In genomic region chr8:104343957-104344356, GRCm38 (mm10) we compare ENCODE assay signal across 9 mouse cellular contexts. TPM values are rescaled to one million over a fixed set of nuclear protein-coding genes. Genes with fewer than 3 reads are reported as not detected.
DNase-seq lines count a peak whose midpoint lies in the region; ATAC-seq and TF ChIP-seq lines count a peak whose summit lies in the region.
"Had no signal": no experiment of that assay in that cellular context is flagged by ENCODE, and none has a peak within 500 bp of the region (broad histone marks: within the 10 kb centered on the region; RNA-seq: fewer than 3 reads in every experiment).

No protein-coding gene starts in this region.

- H3K27ac ChIP-seq in heart, postnatal 0 days (ENCODE audit: low read depth), result no peak overlapping the region
- H3K27ac ChIP-seq in liver, embryonic 14.5 days, result no peak overlapping the region
- no peak overlapping the region for H3K27ac ChIP-seq in neural tube, embryonic 11.5 days (ENCODE audit: low read depth, low read length)
- H3K27ac ChIP-seq in stomach, embryonic 16.5 days (ENCODE audit: low read length), result 0 out of 2 replicates have a peak overlapping the region, but pooled peaks have one; percentile 20

- TF ChIP-seq EP300 in heart, postnatal 0 days (IDR thresholded peaks at IDR 0.05; ENCODE audit: low read depth), result no peak
- no peak for TF ChIP-seq EP300 in liver, embryonic 14.5 days (IDR thresholded peaks at IDR 0.05; ENCODE audit: low read depth)

- no peaks in the 10 kb centered on the region for H3K27me3 ChIP-seq in heart, postnatal 0 days (ENCODE audit: control insufficient read depth, insufficient read depth, low read length)
- H3K27me3 ChIP-seq in liver, embryonic 14.5 days (ENCODE audit: control insufficient read depth, insufficient read depth, low read length), result peaks cover 2% of the 10 kb centered on the region; the same call in 1 of the 2 replicates
- H3K27me3 ChIP-seq in neural tube, embryonic 11.5 days (ENCODE audit: control insufficient read depth, insufficient read depth, low read length), result no peaks in the 10 kb centered on the region
- no peaks in the 10 kb centered on the region for H3K27me3 ChIP-seq in stomach, embryonic 16.5 days (ENCODE audit: control insufficient read depth, insufficient read depth, low read length)

- peaks cover 22% of the 10 kb centered on the region for H3K36me3 ChIP-seq in heart, postnatal 0 days (replicated peaks; ENCODE audit: control insufficient read depth, insufficient read depth, low read length)
- no peaks in the 10 kb centered on the region; the same call in 1 of the 2 replicates for H3K36me3 ChIP-seq in liver, embryonic 14.5 days (replicated peaks; ENCODE audit: control insufficient read depth, insufficient read depth, low read depth)
- no peaks in the 10 kb centered on the region for H3K36me3 ChIP-seq in neural tube, embryonic 11.5 days (ENCODE audit: control insufficient read depth, insufficient read depth, low read length)
- no peaks in the 10 kb centered on the region; the same call in 1 of the 2 replicates for H3K36me3 ChIP-seq in stomach, embryonic 16.5 days (ENCODE audit: control insufficient read depth, insufficient read depth, low read length)

- H3K4me3 ChIP-seq in heart, postnatal 0 days (ENCODE audit: low read depth, low read length), result no peak overlapping the region
- H3K4me3 ChIP-seq in liver, embryonic 14.5 days (ENCODE audit: insufficient read depth in 1 of 2, low read depth in 2 of 2, low read length in 2 of 2), result no peak overlapping the region
- H3K4me3 ChIP-seq in neural tube, embryonic 11.5 days (ENCODE audit: low read depth, low read length), result no peak overlapping the region
- H3K4me3 ChIP-seq in stomach, embryonic 16.5 days (replicated peaks; ENCODE audit: low read length), result no peak overlapping the region
- H3K4me3 ChIP-seq: erythroblast, embryonic 14.5 days had no signal

- H3K9ac ChIP-seq in heart, postnatal 0 days (replicated peaks; ENCODE audit: low read depth, low read length), result no peak overlapping the region
- no peak overlapping the region for H3K9ac ChIP-seq in liver, embryonic 14.5 days (replicated peaks)
- H3K9ac ChIP-seq in neural tube, embryonic 11.5 days (ENCODE audit: low read length), result no peak overlapping the region
- 0 out of 2 replicates have a peak overlapping the region, but pooled peaks have one; percentile 32 for H3K9ac ChIP-seq in stomach, embryonic 16.5 days (ENCODE audit: low read length)

- H3K4me2 ChIP-seq in heart, postnatal 0 days (ENCODE audit: low read depth, low read length), result no peak overlapping the region
- H3K4me2 ChIP-seq in liver, embryonic 14.5 days (ENCODE audit: low read depth), result no peak overlapping the region
- H3K4me2 ChIP-seq in neural tube, embryonic 11.5 days (ENCODE audit: low read depth), result no peak overlapping the region
- no peak overlapping the region for H3K4me2 ChIP-seq in stomach, embryonic 16.5 days (ENCODE audit: low read depth, low read length)

- H3K4me1 ChIP-seq in heart, postnatal 0 days (ENCODE audit: control insufficient read depth, insufficient read depth), result peaks cover 8% of the 10 kb centered on the region
- H3K4me1 ChIP-seq in liver, embryonic 14.5 days (replicated peaks; ENCODE audit: control insufficient read depth in 2 of 2, insufficient read depth in 2 of 2, low read length in 1 of 2), result peaks cover 0 to 2% of the 10 kb centered on the region in 2 experiments; a peak in 1 of 4 replicates
- H3K4me1 ChIP-seq in neural tube, embryonic 11.5 days (ENCODE audit: control insufficient read depth, insufficient read depth, low read length), result peaks cover 3% of the 10 kb centered on the region; the same call in 1 of the 2 replicates
- H3K4me1 ChIP-seq in stomach, embryonic 16.5 days (ENCODE audit: control insufficient read depth, insufficient read depth, low read length), result peaks cover 9% of the 10 kb centered on the region; the same call in 1 of the 2 replicates

- DNase-seq in brain, embryonic 18.5 days (ENCODE audit: low read depth, low spot score), result peak; percentile 39
- DNase-seq in fibroblast of lung, adult 2 months (ENCODE audit: low read depth), result peak; percentile 51
- DNase-seq in heart, postnatal 0 days (ENCODE audit: low spot score), result peak; percentile 77
- peak; percentile 90 to 91 for DNase-seq in kidney, postnatal 25 days
- DNase-seq in liver, embryonic 14.5 days (ENCODE audit: low read depth in 3 of 3, low spot score in 3 of 3), result peak; percentile 50 to 59 (median 59)
- peak; percentile 88 for DNase-seq in neural tube, embryonic 11.5 days (ENCODE audit: low spot score)

- 9% methylated on average over 7 of the region's 7 CpGs for WGBS in heart, postnatal 0 days
- WGBS in liver, embryonic 14.5 days (ENCODE audit: insufficient replicate concordance), result 10% methylated on average over 7 of the region's 7 CpGs
- 11% methylated on average over 7 of the region's 7 CpGs for WGBS in neural tube, embryonic 11.5 days
- WGBS in stomach, embryonic 16.5 days, result 14% methylated on average over 7 of the region's 7 CpGs

- H3K9me3 ChIP-seq in heart, postnatal 0 days (replicated peaks; ENCODE audit: control insufficient read depth, low read length), result no peaks in the 10 kb centered on the region
- no peaks in the 10 kb centered on the region for H3K9me3 ChIP-seq in liver, embryonic 14.5 days (ENCODE audit: control insufficient read depth, low read length)
- no peaks in the 10 kb centered on the region for H3K9me3 ChIP-seq in neural tube, embryonic 11.5 days (ENCODE audit: control insufficient read depth, low read length)
- H3K9me3 ChIP-seq in stomach, embryonic 16.5 days (replicated peaks; ENCODE audit: control insufficient read depth, low read length), result no peaks in the 10 kb centered on the region

- ATAC-seq in CD4-positive, CD25-positive, alpha-beta regulatory T cell, adult 4 months, result peak; percentile 60
- peak; percentile 39; the same call in 1 of the 2 replicates for ATAC-seq in heart, postnatal 0 days (ENCODE audit: insufficient read depth, low read depth)
- no peak for ATAC-seq in liver, embryonic 14.5 days (ENCODE audit: insufficient read depth)
- ATAC-seq in neural tube, embryonic 11.5 days (ENCODE audit: insufficient read depth, low FRiP score, low TSS enrichment), result peak; percentile 43
- no peak for ATAC-seq in stomach, embryonic 16.5 days (ENCODE audit: insufficient read depth, low FRiP score)

- TF ChIP-seq CTCF in heart, postnatal 0 days (IDR thresholded peaks at IDR 0.05; ENCODE audit: low read depth), result peak; percentile 98
- peak; percentile 98 for TF ChIP-seq CTCF in liver, embryonic 14.5 days (IDR thresholded peaks at IDR 0.05; ENCODE audit: low read depth)

RNA-seq across cellular contexts. Expression of gene Cmtm3, which starts 4.7 kb away (rescaled TPM):
- polyA plus RNA-seq in CD4-positive, CD25-positive, alpha-beta regulatory T cell, adult 4 months (2017; shearing (Covaris generic)), result 10 to 100 TPM; 17.4 to 22.8 TPM
- total RNA-seq in heart, postnatal 0 days (2014; rRNA removed; ENCODE audit: low replicate concordance), result 22.3 and 29.0 TPM in 2 replicates
- 64.6 and 65.2 TPM in 2 replicates for polyA plus RNA-seq in heart, postnatal 0 days (2015; fragmentation: Nextera tagmentation; extraction: Ambion mirVana)
- 14.0 and 14.3 TPM in 2 replicates for polyA plus RNA-seq in liver, embryonic 14.5 days (2012; rRNA removed)
- 14.1 and 14.6 TPM in 2 replicates for polyA plus RNA-seq in liver, embryonic 14.5 days (2014; fragmentation: Nextera tagmentation; extraction: Ambion mirVana)
- polyA plus RNA-seq in neural tube, embryonic 11.5 days (2014; fragmentation: Nextera tagmentation; extraction: Ambion mirVana), result 84.6 and 90.8 TPM in 2 replicates
- 120 and 129 TPM in 2 replicates for polyA plus RNA-seq in stomach, embryonic 16.5 days (2015; fragmentation: Nextera tagmentation; extraction: Ambion mirVana)

RNA-seq across cellular contexts. Expression of gene Cmtm2b, which starts 21.9 kb away (rescaled TPM):
- not detected for polyA plus RNA-seq in CD4-positive, CD25-positive, alpha-beta regulatory T cell, adult 4 months (2017; shearing (Covaris generic))
- not detected in 2 replicates for total RNA-seq in heart, postnatal 0 days (2014; rRNA removed; ENCODE audit: low replicate concordance)
- not detected in 2 replicates for polyA plus RNA-seq in heart, postnatal 0 days (2015; fragmentation: Nextera tagmentation; extraction: Ambion mirVana)
- polyA plus RNA-seq in liver, embryonic 14.5 days (2012; rRNA removed), result not detected in 2 replicates
- not detected in 2 replicates for polyA plus RNA-seq in liver, embryonic 14.5 days (2014; fragmentation: Nextera tagmentation; extraction: Ambion mirVana)
- polyA plus RNA-seq in neural tube, embryonic 11.5 days (2014; fragmentation: Nextera tagmentation; extraction: Ambion mirVana), result not detected in 2 replicates
- polyA plus RNA-seq in stomach, embryonic 16.5 days (2015; fragmentation: Nextera tagmentation; extraction: Ambion mirVana), result not detected in 2 replicates
- polyA plus RNA-seq: erythroblast, embryonic 14.5 days had no signal

RNA-seq across cellular contexts. Expression of gene Gm11020, which starts 22.6 kb away (rescaled TPM):
- polyA plus RNA-seq in CD4-positive, CD25-positive, alpha-beta regulatory T cell, adult 4 months (2017; shearing (Covaris generic)), result not detected
- total RNA-seq in heart, postnatal 0 days (2014; rRNA removed; ENCODE audit: low replicate concordance), result not detected in 2 replicates
- not detected in 2 replicates for polyA plus RNA-seq in heart, postnatal 0 days (2015; fragmentation: Nextera tagmentation; extraction: Ambion mirVana)
- not detected in 2 replicates for polyA plus RNA-seq in liver, embryonic 14.5 days (2012; rRNA removed)
- not detected in 2 replicates for polyA plus RNA-seq in liver, embryonic 14.5 days (2014; fragmentation: Nextera tagmentation; extraction: Ambion mirVana)
- not detected in 2 replicates for polyA plus RNA-seq in neural tube, embryonic 11.5 days (2014; fragmentation: Nextera tagmentation; extraction: Ambion mirVana)
- polyA plus RNA-seq in stomach, embryonic 16.5 days (2015; fragmentation: Nextera tagmentation; extraction: Ambion mirVana), result not detected in 2 replicates
- polyA plus RNA-seq: erythroblast, embryonic 14.5 days had no signal

RNA-seq across cellular contexts. Expression of gene Cmtm1, which starts 34.0 kb away (rescaled TPM):
- polyA plus RNA-seq in CD4-positive, CD25-positive, alpha-beta regulatory T cell, adult 4 months (2017; shearing (Covaris generic)), result not detected
- not detected in 2 replicates for total RNA-seq in heart, postnatal 0 days (2014; rRNA removed; ENCODE audit: low replicate concordance)
- not detected in 2 replicates for polyA plus RNA-seq in heart, postnatal 0 days (2015; fragmentation: Nextera tagmentation; extraction: Ambion mirVana)
- polyA plus RNA-seq in liver, embryonic 14.5 days (2012; rRNA removed), result not detected in 2 replicates
- not detected in 2 replicates for polyA plus RNA-seq in liver, embryonic 14.5 days (2014; fragmentation: Nextera tagmentation; extraction: Ambion mirVana)
- polyA plus RNA-seq in neural tube, embryonic 11.5 days (2014; fragmentation: Nextera tagmentation; extraction: Ambion mirVana), result not detected in 2 replicates
- not detected in 2 replicates for polyA plus RNA-seq in stomach, embryonic 16.5 days (2015; fragmentation: Nextera tagmentation; extraction: Ambion mirVana)
- polyA plus RNA-seq: erythroblast, embryonic 14.5 days had no signal

RNA-seq across cellular contexts. Expression of gene Gm45711, which starts 34.1 kb away (rescaled TPM):
- not detected for polyA plus RNA-seq in CD4-positive, CD25-positive, alpha-beta regulatory T cell, adult 4 months (2017; shearing (Covaris generic))
- not detected in 2 replicates for total RNA-seq in heart, postnatal 0 days (2014; rRNA removed; ENCODE audit: low replicate concordance)
- polyA plus RNA-seq in heart, postnatal 0 days (2015; fragmentation: Nextera tagmentation; extraction: Ambion mirVana), result not detected in 2 replicates
- not detected in 2 replicates for polyA plus RNA-seq in liver, embryonic 14.5 days (2012; rRNA removed)
- not detected in 2 replicates for polyA plus RNA-seq in liver, embryonic 14.5 days (2014; fragmentation: Nextera tagmentation; extraction: Ambion mirVana)
- polyA plus RNA-seq in neural tube, embryonic 11.5 days (2014; fragmentation: Nextera tagmentation; extraction: Ambion mirVana), result not detected in 2 replicates
- not detected in 2 replicates for polyA plus RNA-seq in stomach, embryonic 16.5 days (2015; fragmentation: Nextera tagmentation; extraction: Ambion mirVana)
- polyA plus RNA-seq: erythroblast, embryonic 14.5 days had no signal

Comparison
In these comparisons a context has a peak if more than half of its experiments do, and no peak if none do; other contexts are left out.
1. ATAC-seq: peak in CD4-positive, CD25-positive, alpha-beta regulatory T cell, adult 4 months (single experiment), heart, postnatal 0 days (single experiment) and neural tube, embryonic 11.5 days (single experiment); none in liver, embryonic 14.5 days (single experiment) and stomach, embryonic 16.5 days (single experiment).
2. DNase-seq: peak in every context shown above with its lines; median percentile 90 in kidney, postnatal 25 days; 88 in neural tube, embryonic 11.5 days; 77 in heart, postnatal 0 days; 59 in liver, embryonic 14.5 days; 51 in fibroblast of lung, adult 2 months; 39 in brain, embryonic 18.5 days.